Mouse (Mus musculus) lung, adult 2 months (tissue): ENCODE measurements at regions not wholly inside any gene's neighbourhood (a gene's known extent, or its start where the extent isn't known, plus 50 kb on each side); places are given as distances from the start of the nearest gene placed in this dataset.

ENCODE experiments used
- DNase-seq: peaks from one replicate; pipeline ENCODE4 v3.0.0; 2022
- H3K4me1 ChIP-seq: fragments of 200-500 bp; 2 replicates; pipeline ENCODE4 v1.6.1; 2011; ENCODE audit warnings: low read length; ENCODE audit not compliant: control insufficient read depth, insufficient read depth
- H3K4me3 ChIP-seq: fragments of 200-500 bp; replicated peaks from 2 replicates; pipeline ENCODE3; 2011; ENCODE audit warnings: low read depth, mild to moderate bottlenecking, control low read depth, low read length; ENCODE audit errors: extremely low read depth
- CTCF ChIP-seq: fragments of 200-500 bp; IDR thresholded peaks from 2 replicates; pipeline ENCODE4 v1.5.1; 2011; ENCODE audit warnings: mild to moderate bottlenecking, low read length, control low read depth; ENCODE audit not compliant: insufficient read depth
- POLR2A ChIP-seq: fragments of 200-500 bp; IDR thresholded peaks from 2 replicates; pipeline ENCODE4 v1.6.1; 2011; ENCODE audit warnings: low read depth, mild to moderate bottlenecking, control low read depth, low read length, borderline replicate concordance; ENCODE audit errors: extremely low read depth
- WGBS: fragments of 180-500 bp; shearing (Covaris S2); methylation state at CpG from one replicate; pipeline ENCODE4 v1.1.7; 2018; 5-methylcytosine and 5-hydroxymethylcytosine counted together

GRCm38 (mm10) chr16:44674198-44674597, 49.9 kb upstream of the Nepro start:
- no peak overlapping the region for H3K4me3 ChIP-seq
- DNase-seq, result no peak
- TF ChIP-seq CTCF, result no peak
- TF ChIP-seq POLR2A, result no peak
- H3K4me1 ChIP-seq, result no peaks in the 10 kb centered on the region
- 92% methylated on average over 3 of the region's 3 CpGs for WGBS

- TF ChIP-seq POLR2A (no peak), CTCF (no peak)
- DNase-seq, result no peak
- 14% methylated on average over 14 of the region's 14 CpGs for WGBS
- Histone ChIP-seq H3K4me1 (no peaks in the 10 kb centered on the region), H3K4me3 (peak overlapping the region; percentile 27)
Observed at GRCm38 (mm10) chr16:44672422-44672819, 51.7 kb upstream of the Nepro start.

- no peak overlapping the region for H3K4me3 ChIP-seq
Observed at GRCm38 (mm10) chr16:44671551-44672421, 52.3 kb upstream of the Nepro start.

GRCm38 (mm10) chr16:44668061-44668460, 56.0 kb upstream of the Nepro start:
- no peak overlapping the region for H3K4me3 ChIP-seq
- DNase-seq, result no peak
- TF ChIP-seq POLR2A, result no peak
- 92% methylated on average over 6 of the region's 6 CpGs for WGBS
- no peaks in the 10 kb centered on the region for H3K4me1 ChIP-seq

More at GRCm38 (mm10) chr16:44671551-44672421, 52.3 kb upstream of the Nepro start:
- TF ChIP-seq CTCF (no peak), POLR2A (no peak)
- no peak for DNase-seq
- H3K4me1 ChIP-seq, result no peaks in the 10 kb centered on the region
- WGBS, result 71% methylated on average over 22 of the region's 22 CpGs

- Histone ChIP-seq H3K4me3 (no peak overlapping the region), H3K4me1 (no peaks in the 10 kb centered on the region)
- WGBS, result 68% methylated on average over 6 of the region's 6 CpGs
- TF ChIP-seq POLR2A, result no peak
- no peak for TF ChIP-seq CTCF
- DNase-seq, result no peak
Observed at GRCm38 (mm10) chr16:44667118-44667517, 57.0 kb upstream of the Nepro start.

GRCm38 (mm10) chr16:44666431-44666997, 57.6 kb upstream of the Nepro start:
- no peak for TF ChIP-seq POLR2A
- no peak for TF ChIP-seq CTCF

GRCm38 (mm10) chr16:44665491-44665931, 58.6 kb upstream of the Nepro start:
- DNase-seq, result no peak
- no peak for TF ChIP-seq CTCF
- TF ChIP-seq POLR2A, result no peak
- H3K4me1 ChIP-seq, result no peaks in the 10 kb centered on the region
- WGBS, result 64% methylated on average over 9 of the region's 9 CpGs
- no peak overlapping the region for H3K4me3 ChIP-seq

More at GRCm38 (mm10) chr16:44666431-44666997, 57.6 kb upstream of the Nepro start:
- no peaks in the 10 kb centered on the region for H3K4me1 ChIP-seq
- 78% methylated on average over 7 of the region's 7 CpGs for WGBS
- DNase-seq, result no peak
- no peak overlapping the region for H3K4me3 ChIP-seq

GRCm38 (mm10) chr16:44662966-44663600, 61.0 kb upstream of the Nepro start:
- H3K4me1 ChIP-seq, result no peaks in the 10 kb centered on the region
- no peak overlapping the region for H3K4me3 ChIP-seq
- no peak for TF ChIP-seq CTCF
- TF ChIP-seq POLR2A, result no peak
- no peak for DNase-seq
- WGBS, result 81% methylated on average over 6 of the region's 6 CpGs

GRCm38 (mm10) chr16:44660996-44661876, 62.9 kb upstream of the Nepro start:
- no peak overlapping the region for H3K4me3 ChIP-seq
- TF ChIP-seq CTCF (no peak), POLR2A (no peak)
- 59% methylated on average over 4 of the region's 4 CpGs for WGBS
- DNase-seq, result no peak
- no peaks in the 10 kb centered on the region for H3K4me1 ChIP-seq
